Mouse (Mus musculus) embryonic facial prominence, embryonic 15.5 days (tissue): ENCODE measurements around the gene Rapgef5. TPM values are rescaled to one million over a fixed set of nuclear protein-coding genes. Genes with fewer than 3 reads are reported as not detected.

ENCODE experiments used
- ATAC-seq: fragments of 200-750 bp; cut with Nextera tagmentation; 2 replicates; pipeline ENCODE4 v1.8.0; 2017; ENCODE audit warnings: low read depth, moderate TSS enrichment; ENCODE audit not compliant: insufficient number of reproducible peaks, low FRiP score, low TSS enrichment
- H3K27ac ChIP-seq: fragments of 300-500 bp; sonication (generic); replicated peaks from 2 replicates; pipeline ENCODE4 v1.5.1; 2015; ENCODE audit warnings: mild to moderate bottlenecking, inconsistent platforms
- H3K27me3 ChIP-seq: fragments of 300-500 bp; sonication (generic); 2 replicates; pipeline ENCODE4 v1.6.1; 2015; ENCODE audit warnings: inconsistent platforms
- H3K36me3 ChIP-seq: fragments of 300-500 bp; sonication (generic); 2 replicates; pipeline ENCODE4 v1.6.1; 2015; ENCODE audit warnings: mild to moderate bottlenecking, inconsistent platforms
- H3K4me1 ChIP-seq: fragments of 300-500 bp; sonication (generic); 2 replicates; pipeline ENCODE4 v1.6.1; 2015; ENCODE audit warnings: inconsistent platforms
- H3K4me2 ChIP-seq: fragments of 300-500 bp; sonication (generic); replicated peaks from 2 replicates; pipeline ENCODE4 v1.6.1; 2015; ENCODE audit warnings: mild to moderate bottlenecking, inconsistent platforms
- H3K4me3 ChIP-seq: fragments of 300-500 bp; sonication (generic); replicated peaks from 2 replicates; pipeline ENCODE4 v1.5.1; 2015; ENCODE audit warnings: mild to moderate bottlenecking, inconsistent platforms
- H3K9ac ChIP-seq: fragments of 300-500 bp; sonication (generic); 2 replicates; pipeline ENCODE4 v1.6.1; 2015; ENCODE audit warnings: inconsistent platforms
- H3K9me3 ChIP-seq: fragments of 300-500 bp; sonication (generic); replicated peaks from 2 replicates; pipeline ENCODE4 v1.6.1; 2016; ENCODE audit warnings: inconsistent platforms
- WGBS: fragments of 180-500 bp; shearing (Covaris S2); methylation state at CpG from one replicate; pipeline ENCODE4 v1.1.7; 2015; 5-methylcytosine and 5-hydroxymethylcytosine counted together
- polyA plus RNA-seq: library from polyadenylated mRNA; unstranded; fragments of >200 nt; fragmentation: Nextera tagmentation; extraction: Ambion mirVana; gene quantifications from 2 replicates; pipeline ENCODE4 v1.2.1, GENCODE M21; 2015

The Rapgef5 gene
- polyA plus RNA-seq, 1 experiment from 2014 or later, result 8.6 TPM

DNA sequence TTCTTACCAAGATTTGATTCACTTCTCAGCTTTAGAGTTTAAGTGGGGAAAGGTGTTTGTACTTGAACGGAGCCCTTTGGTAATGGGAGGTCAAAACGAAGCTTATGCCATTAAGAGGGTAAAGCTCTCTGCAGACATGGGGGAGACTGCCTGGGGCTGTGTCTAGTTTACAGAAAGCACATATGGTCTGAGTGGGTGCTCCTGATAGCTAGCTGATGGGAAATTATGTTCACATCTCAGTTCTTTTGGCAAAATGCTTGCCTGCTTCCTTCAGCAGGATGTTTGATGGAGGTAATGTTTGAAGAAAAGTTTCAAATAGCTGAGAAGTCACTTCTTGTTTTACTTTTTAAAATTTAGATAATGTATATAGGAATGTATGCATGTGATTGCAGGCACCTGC lies 53.4 kb downstream of the Rapgef5 start:
- Histone ChIP-seq H3K4me1 (no peaks in the 10 kb centered on the region), H3K4me3 (no peak overlapping the region), H3K4me2 (no peak overlapping the region), H3K9me3 (no peaks in the 10 kb centered on the region), H3K9ac (no peak overlapping the region), H3K27me3 (no peaks in the 10 kb centered on the region), H3K27ac (no peak overlapping the region), H3K36me3 (no peaks in the 10 kb centered on the region)
- WGBS, result 26% methylated on average over 2 of the region's 2 CpGs
- ATAC-seq, result no peak

DNA sequence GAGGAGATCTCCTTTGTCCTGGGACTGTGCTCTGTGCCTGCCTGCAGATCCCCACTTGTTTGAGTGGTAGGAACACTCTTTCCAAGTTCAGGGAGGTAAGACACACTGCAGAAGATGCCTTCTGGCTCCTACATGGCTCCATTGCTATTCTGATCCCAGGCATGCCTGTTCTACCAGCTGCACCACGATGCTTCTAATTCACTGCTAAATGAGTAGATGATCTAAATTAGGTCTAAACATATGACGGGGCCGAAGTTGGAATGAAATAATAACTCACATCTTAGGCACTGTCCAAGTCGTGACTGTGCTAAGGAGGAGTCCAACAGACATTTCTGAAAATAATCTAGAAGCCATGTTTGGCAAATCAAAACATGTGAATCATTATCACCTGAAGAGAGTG lies 68.0 kb downstream of the Rapgef5 start:
- 76% methylated on average over 4 of the region's 4 CpGs for whole genome bisulfite sequencing
- H3K27me3 ChIP-seq, result no peaks in the 10 kb centered on the region
- H3K9me3 ChIP-seq, result no peaks in the 10 kb centered on the region
- no peak overlapping the region for H3K9ac ChIP-seq
- H3K27ac ChIP-seq, result no peak overlapping the region
- no peaks in the 10 kb centered on the region for H3K36me3 ChIP-seq
- no peak overlapping the region for H3K4me3 ChIP-seq
- no peaks in the 10 kb centered on the region for H3K4me1 ChIP-seq
- H3K4me2 ChIP-seq, result no peak overlapping the region
- ATAC-seq, result no peak

DNA sequence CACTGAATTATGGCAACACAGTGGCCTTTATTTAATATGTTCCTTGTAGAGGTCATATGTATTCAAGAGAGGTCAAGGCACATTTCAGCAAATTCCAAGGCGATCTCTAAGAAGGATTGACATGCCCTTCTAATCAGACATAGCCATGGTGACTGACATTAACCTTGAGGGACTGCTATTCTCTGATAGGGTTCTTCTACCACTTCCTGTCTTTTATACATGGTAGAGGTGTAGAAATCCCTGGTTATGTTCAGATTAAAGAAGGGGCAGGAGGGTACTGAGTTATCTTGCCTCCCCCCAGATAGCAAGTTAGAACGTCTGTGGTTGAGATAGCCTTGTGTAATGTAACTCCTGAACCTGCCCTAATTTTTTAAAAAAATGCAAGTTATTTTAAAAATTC lies 69.1 kb downstream of the Rapgef5 start:
- WGBS, result 78% methylated on average over 2 of the region's 2 CpGs
- no peak for ATAC-seq
- H3K9me3 ChIP-seq, result no peaks in the 10 kb centered on the region
- no peaks in the 10 kb centered on the region for H3K36me3 ChIP-seq
- H3K27ac ChIP-seq, result no peak overlapping the region
- H3K4me1 ChIP-seq, result no peaks in the 10 kb centered on the region
- H3K4me2 ChIP-seq, result no peak overlapping the region
- H3K9ac ChIP-seq, result no peak overlapping the region
- no peaks in the 10 kb centered on the region for H3K27me3 ChIP-seq
- H3K4me3 ChIP-seq, result no peak overlapping the region

DNA sequence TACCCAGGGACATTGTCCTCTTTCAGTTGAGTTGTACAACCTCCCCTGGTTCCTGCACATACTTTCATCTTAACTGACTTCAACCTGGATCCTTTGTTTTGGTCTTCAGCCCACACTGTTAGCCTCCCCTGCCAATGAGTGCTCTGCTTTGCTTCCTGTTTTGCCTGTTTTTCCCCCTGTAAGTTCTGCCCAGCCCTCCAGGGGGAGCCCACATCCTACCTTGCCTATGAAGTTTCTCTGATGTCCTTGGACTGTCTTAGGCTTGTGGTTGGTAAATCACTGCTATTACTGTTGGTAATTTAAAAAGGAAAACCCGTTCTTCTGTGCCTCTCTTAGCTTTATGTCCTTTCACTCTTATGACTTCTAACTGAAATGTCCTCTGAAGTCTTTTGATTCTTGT lies 69.8 kb downstream of the Rapgef5 start:
- no peak overlapping the region for H3K27ac ChIP-seq
- no peaks in the 10 kb centered on the region for H3K36me3 ChIP-seq
- no peak for ATAC-seq
- no peak overlapping the region for H3K4me2 ChIP-seq
- no peaks in the 10 kb centered on the region for H3K4me1 ChIP-seq
- no peak overlapping the region for H3K9ac ChIP-seq
- H3K9me3 ChIP-seq, result no peaks in the 10 kb centered on the region
- no peaks in the 10 kb centered on the region for H3K27me3 ChIP-seq
- 34% methylated on average over 1 of the region's 1 CpGs for WGBS
- H3K4me3 ChIP-seq, result no peak overlapping the region

DNA sequence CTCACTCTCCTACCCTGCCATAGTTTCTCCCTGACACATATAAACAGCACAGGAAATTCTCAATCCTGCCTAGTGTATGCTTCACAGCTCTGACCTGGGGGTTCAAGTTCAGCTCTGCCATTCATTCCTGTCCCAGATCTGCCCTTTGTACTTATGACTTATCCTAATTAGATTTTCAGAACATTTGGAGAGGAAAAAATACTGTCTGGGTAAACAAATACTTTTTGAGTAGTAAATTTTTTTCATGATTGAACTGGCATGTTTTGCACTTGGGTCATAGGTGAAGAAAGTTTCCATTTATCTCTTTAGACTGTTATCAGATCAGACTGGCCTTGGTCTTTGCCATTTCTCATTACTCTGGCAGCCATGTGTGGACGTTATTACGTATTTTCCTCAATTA lies 72.9 kb downstream of the Rapgef5 start:
- Histone ChIP-seq H3K27ac (no peak overlapping the region), H3K9me3 (no peaks in the 10 kb centered on the region), H3K4me3 (no peak overlapping the region), H3K4me1 (no peaks in the 10 kb centered on the region), H3K27me3 (no peaks in the 10 kb centered on the region), H3K9ac (no peak overlapping the region), H3K4me2 (no peak overlapping the region), H3K36me3 (no peaks in the 10 kb centered on the region)
- 80% methylated on average over 2 of the region's 2 CpGs for WGBS
- no peak for ATAC-seq

DNA sequence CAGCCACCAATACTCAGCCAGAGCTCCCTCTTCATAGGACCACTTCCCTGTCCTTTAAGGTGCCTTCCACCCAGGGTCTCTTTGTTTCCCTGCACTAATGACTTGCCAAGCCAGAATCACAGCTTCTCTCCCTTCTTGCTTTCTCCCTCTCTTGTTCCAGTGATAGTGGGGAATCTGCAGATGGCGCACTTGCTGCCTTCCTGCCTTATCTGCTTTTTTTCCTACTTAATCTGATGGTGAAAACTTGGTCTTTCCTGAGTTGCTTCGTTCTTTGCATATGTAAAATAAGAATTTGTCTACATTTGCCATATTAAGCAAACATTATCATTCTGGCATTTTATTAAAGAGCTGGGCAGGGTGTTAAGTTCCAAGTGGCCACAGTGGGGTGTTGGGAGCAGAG lies 75.7 kb downstream of the Rapgef5 start:
- Histone ChIP-seq H3K4me1 (no peaks in the 10 kb centered on the region), H3K4me2 (no peak overlapping the region), H3K9ac (no peak overlapping the region), H3K27me3 (no peaks in the 10 kb centered on the region), H3K27ac (no peak overlapping the region), H3K4me3 (no peak overlapping the region), H3K9me3 (no peaks in the 10 kb centered on the region), H3K36me3 (no peaks in the 10 kb centered on the region)
- ATAC-seq, result no peak
- WGBS, result 43% methylated on average over 2 of the region's 2 CpGs

DNA sequence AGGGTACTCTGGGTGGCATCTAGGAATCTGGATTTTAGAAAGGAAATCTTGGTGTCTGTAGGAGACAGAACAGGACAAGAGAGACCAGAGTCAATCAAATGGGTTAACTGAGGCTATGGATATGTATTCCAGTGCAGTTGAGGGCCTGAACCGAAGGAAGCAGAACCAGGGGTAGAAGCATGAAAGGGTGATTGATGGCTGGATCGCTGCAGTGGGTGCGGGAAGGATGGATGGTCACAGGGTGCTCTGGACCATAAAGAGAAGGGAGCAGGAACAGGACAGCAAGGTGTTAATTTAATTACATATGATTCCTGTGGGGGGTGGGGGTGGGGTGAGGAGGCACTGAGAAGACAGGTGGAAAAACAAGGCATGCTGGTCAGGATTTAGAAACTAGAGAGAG lies 76.3 kb downstream of the Rapgef5 start:
- Histone ChIP-seq H3K27ac (no peak overlapping the region), H3K4me1 (no peaks in the 10 kb centered on the region), H3K9me3 (no peaks in the 10 kb centered on the region), H3K9ac (no peak overlapping the region), H3K27me3 (no peaks in the 10 kb centered on the region), H3K4me2 (no peak overlapping the region), H3K36me3 (no peaks in the 10 kb centered on the region), H3K4me3 (no peak overlapping the region)
- WGBS, result 76% methylated on average over 3 of the region's 3 CpGs
- ATAC-seq, result no peak

DNA sequence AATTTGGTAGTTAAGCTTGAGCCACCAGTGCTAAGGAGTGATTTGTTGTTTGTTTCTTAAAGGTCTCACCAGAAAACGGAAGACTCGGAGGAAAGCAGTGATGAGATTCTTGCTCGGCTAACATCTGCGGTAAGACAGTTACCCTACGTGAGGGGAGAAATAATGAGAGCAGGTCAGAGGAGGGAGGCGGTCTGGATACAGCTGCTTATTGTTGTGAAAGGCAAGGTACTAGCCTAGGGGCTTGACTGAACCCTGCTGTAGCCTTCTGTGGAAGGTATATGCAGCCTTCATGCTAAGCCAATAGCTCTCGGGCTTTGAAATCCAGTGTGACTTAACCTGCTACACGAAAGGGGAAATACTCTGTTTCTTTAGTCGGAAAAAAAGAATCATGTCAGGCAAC lies 78.9 kb downstream of the Rapgef5 start:
- no peaks in the 10 kb centered on the region for H3K9me3 ChIP-seq
- H3K4me1 ChIP-seq, result no peaks in the 10 kb centered on the region
- no peak overlapping the region for H3K9ac ChIP-seq
- ATAC-seq, result no peak
- H3K27ac ChIP-seq, result no peak overlapping the region
- no peak overlapping the region for H3K4me2 ChIP-seq
- no peak overlapping the region for H3K4me3 ChIP-seq
- no peaks in the 10 kb centered on the region for H3K36me3 ChIP-seq
- WGBS, result 65% methylated on average over 9 of the region's 9 CpGs
- H3K27me3 ChIP-seq, result no peaks in the 10 kb centered on the region

DNA sequence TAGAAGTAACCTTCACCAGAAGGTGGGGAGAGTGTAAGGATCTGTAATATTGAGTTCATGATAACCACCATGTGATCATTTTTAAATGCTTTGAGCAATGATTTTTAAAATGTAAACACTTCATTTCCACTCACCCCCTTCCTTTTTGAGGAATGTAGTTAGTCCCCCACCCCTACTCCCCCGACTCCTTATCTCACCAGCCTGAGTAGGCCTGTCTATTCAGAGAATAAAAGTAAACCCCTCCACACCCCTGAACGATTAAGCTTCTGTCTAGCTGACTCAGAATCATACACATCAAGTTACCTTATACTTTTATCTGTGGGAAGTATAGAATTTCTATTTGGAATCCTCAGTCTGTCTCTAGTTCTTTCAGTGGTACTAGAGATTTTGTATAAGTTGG lies 81.9 kb downstream of the Rapgef5 start:
- H3K9me3 ChIP-seq, result no peaks in the 10 kb centered on the region
- 61% methylated on average over 2 of the region's 2 CpGs for WGBS

DNA sequence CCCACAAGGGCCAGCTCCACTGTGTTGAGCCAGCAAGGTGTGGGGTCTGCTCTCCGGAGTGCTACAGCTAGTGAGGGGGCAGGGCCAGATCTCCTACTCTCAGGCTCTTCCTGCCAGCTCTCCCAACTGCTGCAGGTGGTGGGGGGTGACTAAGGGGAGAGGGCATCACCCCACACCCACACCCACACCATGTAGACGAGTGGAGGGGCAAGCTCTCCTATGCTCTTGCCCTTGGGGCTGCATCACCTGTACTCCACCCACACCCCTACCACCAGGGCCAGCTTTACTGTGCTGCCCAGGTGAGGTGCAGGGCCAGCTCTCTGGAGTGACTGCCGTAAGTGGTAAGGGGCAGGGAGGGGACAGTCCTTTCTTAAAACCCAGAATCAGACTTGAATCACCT lies 89.7 kb downstream of the Rapgef5 start:
- no peak overlapping the region for H3K27ac ChIP-seq
- no peaks in the 10 kb centered on the region for H3K27me3 ChIP-seq
- H3K4me1 ChIP-seq, result no peaks in the 10 kb centered on the region
- WGBS, result 68% methylated on average over 3 of the region's 3 CpGs
- no peak overlapping the region for H3K4me3 ChIP-seq
- H3K4me2 ChIP-seq, result no peak overlapping the region
- ATAC-seq, result no peak
- no peaks in the 10 kb centered on the region for H3K9me3 ChIP-seq
- H3K36me3 ChIP-seq, result no peaks in the 10 kb centered on the region
- no peak overlapping the region for H3K9ac ChIP-seq

More for the DNA sequence above, 81.9 kb downstream of the Rapgef5 start:
- Histone ChIP-seq H3K36me3 (no peaks in the 10 kb centered on the region), H3K27ac (no peak overlapping the region), H3K4me2 (no peak overlapping the region), H3K4me3 (no peak overlapping the region), H3K27me3 (no peaks in the 10 kb centered on the region), H3K9ac (no peak overlapping the region), H3K4me1 (no peaks in the 10 kb centered on the region)
- no peak for ATAC-seq

DNA sequence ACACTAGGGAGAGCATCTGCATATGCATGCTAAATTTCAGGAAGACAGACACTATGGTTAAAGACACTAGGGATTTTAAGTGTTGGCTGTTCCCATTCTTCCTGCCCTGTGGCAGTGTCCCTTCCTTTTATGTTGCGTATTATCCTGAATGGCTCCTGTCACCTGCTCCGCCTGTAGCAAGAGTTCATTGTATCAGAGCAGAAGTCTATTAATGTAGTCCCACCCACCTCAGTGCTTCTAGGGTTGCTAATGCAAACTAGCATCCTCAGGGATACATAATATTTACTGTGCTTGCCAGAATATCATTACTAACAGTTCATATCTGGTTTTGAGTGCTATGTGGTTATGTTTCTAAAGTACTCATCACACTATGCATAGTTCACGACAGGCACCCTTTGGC lies 96.4 kb downstream of the Rapgef5 start:
- WGBS, result 74% methylated on average over 3 of the region's 3 CpGs
- H3K9me3 ChIP-seq, result no peaks in the 10 kb centered on the region
- no peak overlapping the region for H3K27ac ChIP-seq
- no peak overlapping the region for H3K4me2 ChIP-seq
- no peak for ATAC-seq
- H3K4me1 ChIP-seq, result no peaks in the 10 kb centered on the region
- H3K36me3 ChIP-seq, result no peaks in the 10 kb centered on the region
- no peak overlapping the region for H3K4me3 ChIP-seq
- no peak overlapping the region for H3K9ac ChIP-seq
- no peaks in the 10 kb centered on the region for H3K27me3 ChIP-seq

DNA sequence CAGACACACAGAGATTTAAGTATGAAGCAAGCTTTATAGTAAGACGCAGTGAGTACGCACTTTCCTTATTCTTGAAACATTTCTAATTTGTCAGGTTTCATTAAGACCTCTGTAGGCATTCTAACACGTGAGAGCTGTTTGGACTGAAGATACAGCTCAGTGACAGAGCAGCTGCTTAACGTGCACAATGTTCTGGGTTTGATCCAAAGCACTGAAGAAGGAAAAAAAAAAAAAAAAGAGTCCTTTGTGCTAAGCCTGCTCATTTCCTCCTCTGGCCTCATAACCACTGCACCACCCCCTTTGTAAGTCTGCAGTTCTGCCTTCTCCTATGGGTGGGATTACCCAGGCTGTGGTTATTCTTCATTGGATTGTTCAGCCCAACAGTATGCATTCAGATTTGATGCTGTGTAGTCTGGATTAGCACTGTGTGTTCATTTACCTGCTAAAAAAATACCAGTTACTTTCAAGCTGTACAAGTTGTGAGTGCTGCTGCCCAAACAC lies 103.3 kb downstream of the Rapgef5 start:
- no peaks in the 10 kb centered on the region for H3K9me3 ChIP-seq
- H3K36me3 ChIP-seq, result no peaks in the 10 kb centered on the region
- no peaks in the 10 kb centered on the region for H3K4me1 ChIP-seq
- no peak overlapping the region for H3K4me3 ChIP-seq
- H3K27ac ChIP-seq, result no peak overlapping the region
- H3K27me3 ChIP-seq, result no peaks in the 10 kb centered on the region
- no peak; the same call in 1 of the 2 replicates for ATAC-seq
- 49% methylated on average over 4 of the region's 4 CpGs for WGBS
- no peak overlapping the region for H3K4me2 ChIP-seq
- H3K9ac ChIP-seq, result no peak overlapping the region
